Mouse (Mus musculus) testis, adult 2 months (tissue): ENCODE measurements at regions not wholly inside any gene's neighbourhood (a gene's known extent, or its start where the extent isn't known, plus 50 kb on each side); places are given as distances from the start of the nearest gene placed in this dataset.
"Not testable (repeated sequence)": the region's sequence is repeated elsewhere in the genome, so short reads cannot be mapped to it uniquely, and the experiment has no call there.

Experiments
- H3K27ac ChIP-seq: fragments of 200-500 bp; 2 replicates; pipeline ENCODE4 v1.5.1; 2012; ENCODE audit warnings: low read depth, low read length; ENCODE audit not compliant: control insufficient read depth, insufficient read depth
- H3K27me3 ChIP-seq: fragments of 200-500 bp; 2 replicates; pipeline ENCODE4 v1.6.1; 2012; ENCODE audit warnings: mild to moderate bottlenecking, low read length, moderate library complexity; ENCODE audit not compliant: control insufficient read depth, insufficient read depth
- H3K36me3 ChIP-seq: fragments of 200-500 bp; 2 replicates; pipeline ENCODE4 v1.6.1; 2012; ENCODE audit warnings: mild to moderate bottlenecking, low read length; ENCODE audit not compliant: control insufficient read depth, insufficient read depth
- H3K4me1 ChIP-seq: fragments of 200-500 bp; 2 replicates; pipeline ENCODE4 v1.6.1; 2012; ENCODE audit warnings: low read length; ENCODE audit not compliant: control insufficient read depth, insufficient read depth
- H3K4me3 ChIP-seq: fragments of 200-500 bp; 2 replicates; pipeline ENCODE4 v1.5.1; 2012; ENCODE audit warnings: low read depth, mild to moderate bottlenecking, low read length, moderate library complexity, mixed read lengths; ENCODE audit not compliant: control insufficient read depth
- CTCF ChIP-seq: fragments of 200-500 bp; IDR thresholded peaks from 2 replicates; pipeline ENCODE4 v1.5.1; 2012; ENCODE audit warnings: low read depth, mild to moderate bottlenecking, inconsistent platforms, low read length, moderate library complexity; ENCODE audit not compliant: control insufficient read depth, insufficient read depth, insufficient replicate concordance
- POLR2A ChIP-seq: fragments of 200-500 bp; IDR thresholded peaks from 2 replicates; pipeline ENCODE4 v1.6.1; 2012; ENCODE audit warnings: low read depth, mild to moderate bottlenecking, inconsistent platforms, low read length, moderate library complexity; ENCODE audit not compliant: control insufficient read depth

DNA sequence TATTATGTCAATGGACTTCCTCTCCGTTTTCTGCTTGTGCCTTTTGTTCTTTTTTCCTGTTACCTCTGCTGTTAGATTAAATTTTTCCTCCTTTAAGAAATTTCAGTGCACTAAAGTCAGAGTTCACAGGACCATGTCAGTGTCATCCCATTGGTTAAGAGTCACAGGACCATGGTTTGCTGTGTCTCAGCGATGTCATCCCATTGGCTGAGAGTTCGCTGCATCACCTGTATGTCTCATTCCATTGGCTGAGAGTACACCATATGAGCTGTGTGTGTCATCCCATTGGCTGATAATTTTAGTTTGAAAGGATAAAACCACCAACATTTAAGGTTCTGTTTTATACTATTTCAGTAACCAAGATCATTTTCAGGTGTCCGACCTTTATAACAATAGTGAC, 50.7 kb upstream of the Jade1 start:
- TF ChIP-seq POLR2A (no peak), CTCF (no peak)
- Histone ChIP-seq H3K4me1 (no peaks in the 10 kb centered on the region), H3K27me3 (no peaks in the 10 kb centered on the region), H3K4me3 (no peak overlapping the region), H3K27ac (no peak overlapping the region), H3K36me3 (no peaks in the 10 kb centered on the region)

DNA sequence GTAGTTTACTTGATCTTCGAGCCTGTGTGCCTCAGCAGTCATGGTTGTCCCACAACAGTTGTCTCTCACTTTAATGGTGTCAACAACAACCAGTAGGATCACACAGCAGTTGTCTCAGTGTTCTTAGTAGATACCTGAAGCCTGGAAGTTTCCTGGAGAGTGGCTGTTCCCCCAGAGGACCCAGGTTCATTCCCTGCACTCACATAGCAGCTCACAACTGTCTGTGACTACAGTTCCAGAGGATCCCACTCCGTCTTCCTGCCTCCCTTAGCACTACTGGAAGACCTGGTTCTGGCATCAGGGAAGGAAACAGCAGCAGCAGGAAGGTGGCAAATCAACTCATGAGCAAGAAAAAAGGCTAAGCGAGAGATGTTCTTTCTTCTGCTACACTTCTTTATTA, 53.4 kb upstream of the Jade1 start:
- Histone ChIP-seq H3K4me1 (peaks cover 5% of the 10 kb centered on the region), H3K27me3 (no peaks in the 10 kb centered on the region), H3K4me3 (no peak overlapping the region), H3K36me3 (no peaks in the 10 kb centered on the region), H3K27ac (no peak overlapping the region)
- TF ChIP-seq POLR2A (no peak), CTCF (no peak)

DNA sequence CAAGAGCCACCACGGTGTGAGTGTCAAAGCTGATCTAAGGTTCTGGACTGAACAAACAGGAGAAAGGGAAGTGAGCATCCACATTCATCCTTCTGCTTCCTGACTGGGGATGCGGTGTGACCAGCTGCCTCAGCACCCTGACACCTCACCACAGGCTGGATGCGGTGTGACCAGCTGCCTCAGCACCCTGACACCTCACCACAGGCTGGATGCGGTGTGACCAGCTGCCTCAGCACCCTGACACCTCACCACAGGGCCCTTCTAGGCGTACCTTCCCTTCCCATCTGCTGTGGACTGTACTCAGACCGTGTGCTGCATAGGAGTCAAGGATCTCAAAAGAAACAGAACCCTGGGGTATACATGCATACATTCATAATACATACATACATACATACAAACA, 53.9 kb upstream of the Jade1 start:
- not testable (repeated sequence) for H3K36me3 ChIP-seq, H3K27ac ChIP-seq, H3K27me3 ChIP-seq, H3K4me3 ChIP-seq, H3K4me1 ChIP-seq

DNA sequence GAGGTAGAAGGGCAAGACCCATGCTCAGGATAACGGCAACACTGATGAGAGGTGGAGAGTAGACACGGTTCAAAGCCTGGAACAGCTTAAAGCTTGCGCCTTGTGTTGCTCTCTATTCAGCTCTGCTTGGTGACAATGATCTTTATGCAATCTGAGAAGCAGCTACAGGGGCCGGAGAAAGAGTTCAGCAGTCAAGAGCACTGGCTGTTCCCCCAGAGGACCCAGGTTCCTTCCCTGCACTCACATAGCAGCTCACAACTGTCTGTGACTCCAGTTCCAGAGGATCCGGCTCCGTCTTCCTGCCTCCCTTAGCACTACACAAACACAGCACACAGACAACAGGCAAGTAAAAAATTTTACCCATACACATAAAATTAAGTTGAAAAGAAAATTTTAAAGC, 54.4 kb upstream of the Jade1 start:
- no peaks in the 10 kb centered on the region for H3K36me3 ChIP-seq
- peaks cover 5% of the 10 kb centered on the region for H3K4me1 ChIP-seq
- H3K4me3 ChIP-seq = no peak overlapping the region
- no peak for TF ChIP-seq POLR2A
- TF ChIP-seq CTCF = no peak
- H3K27ac ChIP-seq = no peak overlapping the region
- no peaks in the 10 kb centered on the region for H3K27me3 ChIP-seq

DNA sequence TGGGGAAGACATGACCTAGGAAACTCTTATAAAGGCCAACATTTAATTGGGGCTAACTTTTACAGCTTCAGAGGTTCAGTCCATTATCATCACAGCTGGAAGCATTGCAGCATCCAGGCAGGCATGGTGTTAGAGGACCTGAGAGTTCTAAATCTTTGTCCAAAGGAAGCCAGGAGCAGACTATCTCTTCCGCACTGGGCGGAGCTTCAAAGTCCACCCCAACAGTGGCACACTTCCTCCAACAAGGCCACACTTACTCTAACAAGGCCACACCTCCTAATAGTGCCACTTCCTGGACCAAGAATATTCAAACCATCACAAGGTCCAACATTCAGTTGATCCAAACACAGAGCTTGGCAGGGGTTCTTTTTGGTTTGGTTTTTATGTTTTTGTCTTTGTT, 55.9 kb upstream of the Jade1 start:
- Histone ChIP-seq H3K36me3 (no peaks in the 10 kb centered on the region), H3K4me1 (peaks cover 5% of the 10 kb centered on the region), H3K4me3 (no peak overlapping the region), H3K27me3 (no peaks in the 10 kb centered on the region), H3K27ac (no peak overlapping the region)
- no peak for TF ChIP-seq CTCF
- TF ChIP-seq POLR2A = no peak

DNA sequence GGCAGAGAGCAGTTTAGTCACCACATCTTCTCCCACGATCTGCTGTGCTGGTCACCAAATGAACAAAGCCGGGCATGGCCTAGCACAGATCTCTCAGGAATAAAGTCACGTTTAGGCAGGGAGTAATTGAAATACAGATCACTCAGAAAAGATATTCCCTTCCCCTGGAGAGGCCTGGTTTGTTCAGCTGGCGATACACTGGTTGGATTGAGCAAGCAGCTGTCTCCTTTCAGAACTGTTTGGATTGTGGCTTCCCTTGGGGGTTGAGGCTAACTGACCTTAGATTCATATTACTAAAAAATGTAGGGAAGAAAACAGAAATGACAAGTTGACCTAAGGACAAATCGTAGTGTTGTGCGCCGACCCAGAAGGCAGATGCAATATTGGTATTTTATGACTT, 56.7 kb upstream of the Jade1 start:
- H3K4me3 ChIP-seq = no peak overlapping the region
- no peak overlapping the region for H3K27ac ChIP-seq
- peaks cover 5% of the 10 kb centered on the region for H3K4me1 ChIP-seq
- no peaks in the 10 kb centered on the region for H3K27me3 ChIP-seq
- TF ChIP-seq CTCF (no peak), POLR2A (no peak)
- no peaks in the 10 kb centered on the region for H3K36me3 ChIP-seq

DNA sequence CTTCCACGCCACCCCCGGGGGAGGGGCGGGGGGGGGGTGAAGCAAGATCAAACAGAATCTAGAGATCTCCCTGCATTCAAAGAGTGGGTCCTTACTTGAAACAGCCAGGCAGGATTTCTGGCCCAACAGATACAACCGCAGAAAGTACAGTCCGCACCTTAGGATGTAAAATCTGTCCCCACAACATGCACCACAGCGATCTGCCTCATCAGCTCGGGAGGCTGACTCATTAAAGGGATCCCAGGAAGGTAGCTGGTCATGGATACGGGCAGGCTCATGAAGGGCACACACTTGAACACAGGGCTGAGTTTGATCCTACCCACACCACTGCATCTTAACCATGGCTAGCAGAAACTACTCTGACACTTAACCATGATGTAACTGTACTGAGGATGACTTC, 57.8 kb upstream of the Jade1 start:
- Histone ChIP-seq H3K4me3 (no peak overlapping the region), H3K4me1 (peaks cover 7% of the 10 kb centered on the region), H3K27ac (no peak overlapping the region), H3K27me3 (no peaks in the 10 kb centered on the region), H3K36me3 (no peaks in the 10 kb centered on the region)
- TF ChIP-seq CTCF (no peak), POLR2A (no peak)

DNA sequence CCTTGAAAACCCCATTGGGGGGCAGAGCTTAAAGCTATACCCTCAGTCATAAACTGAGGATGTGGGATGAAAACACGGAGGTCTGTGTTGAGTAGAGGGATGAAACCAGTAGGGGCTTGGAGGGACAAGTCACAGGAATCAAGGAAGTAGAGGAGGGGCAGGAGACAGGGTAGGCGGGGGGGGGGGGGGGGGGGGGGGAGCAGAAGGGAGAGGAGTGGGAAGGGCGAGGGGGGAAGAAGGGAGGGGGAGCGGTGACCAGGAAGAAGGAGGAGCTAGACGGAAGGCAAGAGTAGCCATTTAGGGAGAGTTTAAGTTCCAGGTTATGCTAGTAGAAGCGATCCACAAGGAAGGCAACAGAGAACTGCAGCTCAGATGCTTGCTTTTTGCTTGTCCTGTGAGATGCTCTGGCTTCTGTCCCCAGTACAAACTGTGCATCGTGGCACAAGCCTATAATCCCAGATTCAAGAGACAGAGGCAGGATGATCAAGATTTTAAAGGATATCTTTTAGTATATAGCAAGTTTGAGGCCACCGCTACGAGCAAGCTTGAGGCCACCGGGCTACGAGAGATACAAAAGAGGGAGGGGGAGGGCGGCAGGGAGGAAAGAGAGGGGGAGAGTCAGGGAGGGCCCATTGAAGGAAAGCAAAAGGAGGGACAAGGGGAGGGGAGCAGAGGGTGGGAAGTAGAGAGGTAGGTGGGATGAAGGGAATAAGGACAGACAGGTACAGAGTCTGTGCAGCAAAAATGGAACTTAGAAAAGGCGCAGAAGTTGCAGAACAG, 58.4 kb upstream of the Jade1 start:
- no peaks in the 10 kb centered on the region for H3K27me3 ChIP-seq
- no peak overlapping the region for H3K27ac ChIP-seq
- peaks cover 7% of the 10 kb centered on the region for H3K4me1 ChIP-seq
- H3K36me3 ChIP-seq = no peaks in the 10 kb centered on the region
- no peak for TF ChIP-seq CTCF
- TF ChIP-seq POLR2A = no peak
- H3K4me3 ChIP-seq = no peak overlapping the region
